Mouse (Mus musculus) heart, adult 9 months (tissue): ENCODE data around the gene Fam209.
A peak's percentile ranks its signal among the peaks of the same experiment; 100 is the strongest.

Source experiments
- DNase-seq, 2 experiments: peaks; one replicate each; pipeline ENCODE4 v3.0.0; 2022; ENCODE audit warnings: low spot score in 2 of 2

The Fam209 gene

DNA sequence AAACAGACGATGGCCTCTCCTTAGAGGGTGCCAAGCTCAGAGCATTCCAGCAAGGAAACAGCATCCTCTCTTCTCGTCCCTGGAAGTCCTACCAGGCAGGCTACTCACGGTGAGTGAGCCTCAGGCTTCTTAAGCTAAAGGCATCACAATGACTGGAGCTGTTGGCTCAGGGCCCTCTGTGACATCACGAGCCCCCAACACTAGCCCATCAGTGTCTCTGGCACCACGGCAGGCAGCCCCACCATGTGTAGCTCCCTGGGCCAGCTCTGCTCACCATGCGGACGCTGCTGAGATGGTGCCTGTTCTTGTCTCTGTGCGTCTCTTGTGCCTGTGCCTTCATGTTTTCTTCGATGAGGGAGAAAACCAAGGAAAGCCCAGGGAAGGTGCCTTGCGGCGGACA is at the start of gene Fam209:
TSS of gene Fam209 (plus strand) at position 203 of the 400 bp plus-strand sequence.
- no peak for DNase-seq

- peak in 1 of 2 experiments; percentile 21 for DNase-seq
Observed at GRCm38 (mm10) chr2:172430609-172431008, 41.7 kb upstream of the Fam209 start.

DNA sequence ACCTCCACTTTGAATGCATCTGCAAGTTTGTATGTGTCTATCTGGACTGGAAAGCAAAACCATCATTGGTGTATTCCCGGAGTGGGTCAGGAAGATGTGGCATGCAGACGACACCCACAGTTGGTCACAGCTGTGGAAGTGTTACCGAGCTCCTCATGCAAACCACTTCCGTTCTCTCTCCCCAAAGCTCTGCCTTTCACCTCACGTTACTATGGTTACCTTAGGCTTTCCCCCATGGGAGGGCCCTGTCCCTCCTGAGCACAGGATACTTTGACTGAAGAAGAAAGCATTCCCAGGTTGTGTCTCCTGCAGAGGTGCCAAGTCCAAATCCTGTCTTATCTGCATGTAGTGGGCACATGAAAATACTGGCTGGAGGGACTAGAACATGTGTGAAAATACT is 38.6 kb upstream of the Fam209 start:
- DNase-seq, result no peak

DNA sequence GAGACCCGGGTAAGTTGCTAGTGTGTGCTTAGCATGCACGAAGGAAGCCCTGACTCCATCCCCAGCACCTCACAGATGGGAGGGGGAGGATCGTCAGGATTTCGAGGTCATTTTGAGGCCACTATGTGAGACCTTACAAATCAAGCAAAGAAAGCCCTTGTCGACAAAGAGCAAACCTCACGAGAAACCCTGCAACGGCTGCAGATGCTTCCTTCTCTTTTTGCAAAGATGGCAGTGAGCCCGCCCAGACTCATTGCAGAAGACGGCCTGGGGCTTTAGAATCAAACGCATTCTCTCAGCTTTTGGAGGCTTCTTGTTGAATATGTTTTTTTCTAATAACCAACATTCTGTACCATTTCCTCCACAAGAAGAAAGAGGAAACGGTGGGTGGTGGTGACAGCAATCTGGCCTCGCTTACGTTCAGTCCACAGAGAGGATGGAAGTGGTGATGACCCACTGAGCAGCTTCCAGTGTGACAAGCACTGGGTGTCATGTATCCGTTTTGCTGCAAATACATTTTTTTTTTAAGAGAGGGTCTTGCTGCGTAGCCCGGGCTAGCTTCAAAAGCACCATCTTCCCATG is 34.9 kb upstream of the Fam209 start:
- no peak for DNase-seq

DNA sequence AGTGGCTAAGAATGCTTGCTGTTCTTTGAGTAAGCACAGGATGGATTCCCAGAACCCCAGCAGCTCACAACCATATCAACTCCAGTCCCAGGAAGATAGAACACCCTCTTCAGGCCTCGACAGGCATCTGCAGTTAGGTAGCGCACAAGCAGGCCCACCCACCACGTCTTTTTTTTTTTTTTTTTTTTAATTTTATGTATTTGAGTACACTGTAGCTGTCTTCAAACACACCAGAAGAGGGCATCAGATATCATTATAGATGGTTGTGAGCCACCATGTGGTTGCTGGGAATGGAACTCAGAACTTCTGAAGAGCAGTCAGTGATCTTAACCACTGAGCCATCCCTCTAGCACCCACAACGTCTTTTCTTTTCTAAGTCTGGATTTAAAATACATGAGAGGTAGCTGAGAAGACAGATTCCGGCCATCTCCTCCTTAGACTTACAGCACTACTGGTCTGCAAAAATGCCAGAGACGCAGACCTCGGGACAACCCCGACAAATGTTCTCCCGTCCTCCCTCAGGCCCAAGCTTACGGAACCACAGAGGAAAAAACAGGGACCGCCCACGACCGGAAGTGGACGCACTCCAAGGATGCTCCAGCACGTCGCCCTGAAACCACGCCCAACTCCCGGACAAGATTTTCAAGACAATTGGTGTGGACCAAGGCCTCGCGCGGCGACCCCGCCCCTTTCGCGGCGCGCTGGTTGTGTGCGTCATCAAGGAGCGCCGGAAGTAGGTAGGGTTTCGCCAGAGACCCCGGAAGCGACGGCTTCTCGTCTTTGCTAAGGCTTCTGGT is 32.3 kb upstream of the Fam209 start, which contains the start of gene Rtf2:
TSS of gene Rtf2 (plus strand) at position 714 of the 797 bp plus-strand sequence.
- DNase-seq, result peak; percentile 98 to 99

- DNase-seq, result no peak
Observed at GRCm38 (mm10) chr2:172440640-172441005, 31.7 kb upstream of the Fam209 start.

DNA sequence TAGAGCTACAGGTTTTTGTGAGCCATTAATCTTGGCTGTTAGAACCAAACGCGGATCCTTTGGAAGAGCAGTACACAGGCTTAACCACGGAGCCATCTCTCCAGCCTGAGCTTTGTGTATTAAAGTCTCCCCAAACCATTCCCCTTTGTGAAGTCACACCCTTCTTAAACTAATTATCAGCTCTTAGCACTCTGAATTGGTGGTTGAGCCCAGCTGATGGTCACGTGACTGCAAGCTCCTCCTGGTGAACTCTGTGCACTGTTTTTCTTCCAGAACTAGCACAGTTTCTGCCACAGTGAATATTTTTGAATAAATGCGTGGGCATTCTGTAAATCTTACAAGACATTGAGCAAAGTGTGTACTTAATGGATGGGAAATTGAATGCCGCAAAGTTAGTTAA is 31.1 kb upstream of the Fam209 start:
- no peak for DNase-seq

- no peak for DNase-seq
Observed at GRCm38 (mm10) chr2:172445617-172446016, 26.7 kb upstream of the Fam209 start.

DNA sequence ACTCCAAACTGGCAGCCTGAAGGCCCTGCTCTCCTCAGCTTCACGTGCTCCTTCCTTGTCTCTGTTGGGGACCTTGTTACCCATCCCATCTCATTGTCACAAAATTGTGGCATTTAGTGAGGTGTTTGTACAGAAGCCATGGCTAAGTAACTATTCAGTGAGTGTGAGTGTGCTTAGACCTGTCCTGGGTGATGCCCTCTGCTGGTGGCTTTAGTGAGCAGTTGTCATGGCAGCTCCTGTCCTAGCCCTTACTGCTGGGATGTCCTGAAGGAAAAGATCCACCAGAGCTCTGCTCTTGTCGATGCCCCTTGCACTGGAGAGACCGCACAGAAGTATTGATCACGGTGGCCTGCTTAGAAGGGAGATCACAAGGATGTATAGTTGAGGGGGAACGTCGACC is 25.0 kb upstream of the Fam209 start:
- DNase-seq, result no peak

GRCm38 (mm10) chr2:172448329-172448728 is 24.0 kb upstream of the Fam209 start:
- no peak for DNase-seq

GRCm38 (mm10) chr2:172450640-172451039 is 21.7 kb upstream of the Fam209 start:
- no peak for DNase-seq

DNA sequence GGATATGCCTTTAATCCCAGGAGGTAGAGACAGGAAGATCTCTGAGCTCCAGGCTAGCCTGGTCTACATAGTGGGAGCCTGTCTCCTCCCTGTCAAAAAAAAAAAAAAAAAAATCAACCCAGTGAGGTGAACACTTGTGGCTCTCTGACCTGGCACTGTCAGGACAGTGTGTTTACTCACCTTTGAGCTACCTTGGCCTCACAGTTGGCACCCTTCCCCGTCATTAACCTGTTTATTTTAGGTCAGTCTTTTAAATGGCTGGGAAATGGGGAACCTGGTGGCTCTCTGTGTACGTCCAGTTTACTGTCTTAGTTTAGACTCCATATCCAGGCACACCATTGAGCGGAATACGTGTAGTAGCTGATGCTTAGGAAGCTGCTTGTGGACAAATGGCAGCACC is 20.3 kb upstream of the Fam209 start:
- no peak for DNase-seq

DNA sequence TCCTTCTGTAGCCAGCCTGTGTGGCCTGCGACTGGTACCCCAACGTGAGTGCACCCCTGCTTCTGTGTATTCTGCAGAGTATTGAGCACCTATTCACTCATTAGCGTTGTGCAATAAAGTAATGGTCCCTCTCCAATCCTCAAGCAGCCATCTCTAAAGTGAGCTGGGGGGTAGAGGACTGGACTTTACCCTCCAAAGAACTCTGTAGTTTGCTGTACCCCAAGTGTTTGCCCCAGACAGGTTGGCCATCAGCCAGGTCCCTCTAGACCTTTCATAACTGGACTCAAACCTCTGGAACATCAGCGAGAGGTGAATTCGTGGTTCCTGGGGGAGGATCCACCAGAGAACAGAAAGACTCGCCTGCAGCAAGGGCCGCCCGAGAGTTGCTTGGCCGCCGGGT is 19.9 kb upstream of the Fam209 start:
- no peak for DNase-seq

DNA sequence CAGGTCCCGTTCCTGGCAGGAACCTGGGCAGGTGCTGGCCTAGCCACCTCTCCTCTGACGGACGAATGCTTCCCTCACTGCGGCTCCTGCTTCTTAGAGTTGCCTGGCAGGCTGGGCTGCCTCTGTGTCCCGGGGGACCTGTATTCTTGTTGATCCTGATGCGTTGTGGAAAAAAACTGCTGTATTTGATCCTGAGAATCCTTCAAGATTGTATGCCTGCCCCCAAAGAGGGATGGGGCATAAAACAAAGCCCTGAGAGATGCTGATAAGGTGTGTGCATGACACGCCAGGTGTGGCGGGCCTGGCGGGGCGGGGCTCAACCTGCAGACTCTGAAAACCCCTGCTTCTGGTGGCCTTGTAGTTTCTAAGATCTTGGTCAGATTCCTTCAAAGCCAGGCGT is 13.8 kb upstream of the Fam209 start, which contains the start of gene Gcnt7:
TSS of gene Gcnt7 (minus strand) at position 101 of the 400 bp plus-strand sequence.
- DNase-seq, result no peak

DNA sequence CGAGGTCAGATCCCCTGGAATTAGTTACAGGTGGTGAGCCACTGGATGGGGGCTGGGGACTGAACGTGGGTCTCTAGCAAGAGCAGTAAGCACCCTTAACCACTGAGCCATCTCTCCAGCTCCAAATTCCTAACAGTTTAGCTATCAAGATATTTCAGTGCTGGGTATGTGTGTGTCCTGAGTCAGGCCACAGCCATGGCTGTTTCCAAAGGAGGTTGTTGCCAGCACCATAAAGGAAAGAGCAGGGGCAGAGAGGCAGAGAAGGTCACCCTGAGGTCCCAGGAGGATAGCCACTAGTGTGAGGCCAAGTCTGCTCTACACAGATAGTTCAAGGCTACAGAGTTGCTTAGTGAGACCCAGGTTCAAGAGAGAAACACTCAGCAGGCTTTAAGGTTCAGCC is 11.7 kb upstream of the Fam209 start:
- no peak for DNase-seq

DNA sequence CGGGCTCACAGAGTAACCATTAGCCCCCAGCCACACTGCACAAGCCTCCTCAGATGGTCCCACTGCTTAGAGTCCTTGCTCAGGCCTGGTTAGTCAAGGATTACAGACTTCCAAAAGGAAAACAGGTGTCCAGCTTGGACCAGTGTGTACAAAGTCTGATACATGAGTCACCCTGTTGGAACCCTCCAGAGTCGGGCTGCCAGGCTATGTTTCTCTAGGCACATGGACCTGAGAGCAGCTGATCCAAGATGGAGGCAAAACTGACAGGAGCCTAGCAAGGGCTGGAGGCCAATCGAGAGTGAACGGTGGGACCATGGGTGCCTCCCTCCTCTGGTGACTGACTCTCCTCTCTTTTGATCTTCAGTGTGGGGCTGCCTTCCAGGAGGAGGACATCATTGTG is 9.5 kb upstream of the Fam209 start:
- no peak for DNase-seq

DNA sequence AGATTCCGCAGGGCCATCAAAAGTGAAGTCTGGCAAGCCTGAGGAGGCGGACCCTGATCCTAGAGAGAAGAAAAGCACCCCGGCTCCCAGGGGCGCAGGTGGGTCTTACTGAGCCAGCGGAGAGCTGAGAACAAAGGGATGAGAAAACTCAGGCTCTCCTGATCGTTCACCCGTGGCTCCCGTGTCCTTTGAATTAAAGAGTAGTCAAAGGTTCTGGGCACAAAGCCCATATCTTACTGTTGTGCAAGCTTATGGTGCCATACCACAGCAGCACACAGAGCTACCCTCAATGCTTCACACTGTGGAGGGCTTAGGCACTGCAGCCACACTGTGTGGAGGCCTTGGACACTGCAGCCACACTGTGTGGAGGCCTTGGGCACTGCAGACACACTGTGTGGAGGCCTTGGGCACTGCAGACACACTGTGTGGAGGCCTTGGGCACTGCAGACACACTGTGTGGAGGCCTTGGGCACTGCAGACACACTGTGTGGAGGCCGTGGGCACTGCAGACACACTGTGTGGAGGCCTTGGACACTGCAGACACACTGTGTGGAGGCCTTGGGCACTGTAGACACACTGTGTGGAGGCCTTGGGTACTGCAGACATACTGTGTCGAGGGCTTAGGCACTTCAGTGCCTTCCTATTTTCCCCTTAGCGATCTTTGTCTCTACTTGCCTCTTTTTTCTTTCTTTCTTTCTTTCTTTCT is 5.7 kb upstream of the Fam209 start:
- no peak for DNase-seq

GRCm38 (mm10) chr2:172467206-172467605 is 5.1 kb upstream of the Fam209 start:
- no peak for DNase-seq

DNA sequence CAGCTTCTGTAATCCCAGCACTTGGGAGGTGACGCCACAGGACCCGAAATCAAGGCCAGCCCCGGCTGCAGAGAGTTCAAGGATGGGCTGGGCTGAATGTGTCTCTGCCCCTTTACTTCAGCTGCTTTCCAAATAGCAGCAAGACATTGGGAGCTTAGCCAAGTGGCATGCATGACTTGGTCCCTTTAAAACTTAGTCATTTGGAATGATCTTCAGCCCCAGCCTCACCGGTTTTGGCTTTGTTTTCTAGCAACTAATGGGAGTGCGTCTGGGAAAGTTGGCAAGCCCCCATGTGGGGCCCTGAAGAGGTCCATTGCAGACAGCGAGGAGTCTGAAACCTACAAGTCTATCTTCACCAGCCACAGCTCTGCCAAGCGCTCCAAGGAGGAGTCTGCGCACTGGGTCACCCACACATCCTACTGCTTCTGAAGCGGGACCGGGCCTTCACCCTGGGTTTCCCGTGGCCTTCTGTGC is 3.9 kb upstream of the Fam209 start:
- no peak for DNase-seq

DNA sequence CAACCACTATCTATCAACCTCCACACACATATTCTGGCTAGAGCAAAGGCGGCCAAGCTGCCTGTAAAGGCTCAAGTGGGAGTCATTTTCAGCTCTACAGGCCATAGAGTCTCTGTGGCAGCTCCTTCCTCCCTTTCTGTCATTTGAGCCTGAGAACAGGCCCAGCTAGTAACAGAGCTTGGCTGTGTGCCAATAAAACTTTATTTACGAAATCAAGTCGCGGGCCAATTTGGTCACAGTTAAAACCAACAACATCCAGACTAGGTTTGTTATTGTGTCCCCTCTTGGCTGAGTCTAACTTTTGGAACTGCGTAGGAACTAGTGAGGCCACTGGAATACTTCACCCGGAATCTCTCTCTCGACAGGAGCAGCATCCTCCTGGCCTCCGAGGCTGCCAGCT is 1.3 kb downstream of the Fam209 start:
- peak; percentile 14 to 31 for DNase-seq

- DNase-seq, result no peak
Observed at GRCm38 (mm10) chr2:172474970-172475369, 2.6 kb downstream of the Fam209 start.

DNA sequence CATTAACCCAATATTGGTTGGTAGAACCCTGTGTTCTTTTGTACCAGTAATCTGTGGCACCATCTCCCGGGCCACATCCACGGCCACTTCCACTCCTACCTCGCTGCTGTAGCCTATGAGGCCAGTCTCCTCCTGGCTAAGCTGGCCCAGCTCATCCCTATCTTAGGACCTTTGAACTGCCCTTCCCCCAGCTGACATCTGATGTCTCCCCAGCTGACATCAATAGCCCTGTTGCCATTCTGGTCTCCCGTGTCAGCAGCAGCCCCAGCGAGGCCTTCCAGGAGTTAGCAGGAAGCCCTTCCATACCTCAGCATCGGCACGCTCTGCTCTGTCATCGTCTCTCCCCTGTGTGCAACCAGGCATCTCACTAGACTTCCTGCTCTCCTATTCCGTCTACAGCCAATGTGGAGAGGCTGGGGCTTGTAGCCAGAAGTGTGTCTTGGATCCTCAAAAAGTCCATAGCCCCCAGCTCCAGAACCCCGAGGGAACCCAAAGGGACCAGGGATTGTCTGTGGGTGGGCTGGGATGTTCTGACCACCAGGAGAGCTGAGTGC is 4.5 kb downstream of the Fam209 start:
- no peak for DNase-seq
